Mouse (Mus musculus) c-Kit-positive CD71-negative TER-119-negative erythroid progenitor cells, embryonic 14.5 days (primary cell): ENCODE measurements at regions not wholly inside any gene's neighbourhood (a gene's known extent, or its start where the extent isn't known, plus 50 kb on each side); places are given as distances from the start of the nearest gene placed in this dataset.
A peak's percentile ranks its signal among the peaks of the same experiment; 100 is the strongest.

Experiments used
- DNase-seq: peaks from one replicate; pipeline ENCODE4 v3.0.0-alpha.2; 2013; ENCODE audit warnings: low read depth

GRCm38 (mm10) chr11:19747973-19748559, 176.1 kb upstream of the Spred2 start:
- no peak for DNase-seq

GRCm38 (mm10) chr11:19758892-19759291, 165.3 kb upstream of the Spred2 start:
- DNase-seq, result no peak

GRCm38 (mm10) chr11:19760861-19761693, 163.1 kb upstream of the Spred2 start:
- peak; percentile 31 for DNase-seq

- no peak for DNase-seq
Observed at GRCm38 (mm10) chr11:19761694-19761976, 162.5 kb upstream of the Spred2 start.

- no peak for DNase-seq
Observed at GRCm38 (mm10) chr11:19767316-19767715, 156.9 kb upstream of the Spred2 start.

- no peak for DNase-seq
Observed at GRCm38 (mm10) chr11:19767871-19768270, 156.3 kb upstream of the Spred2 start.

- no peak for DNase-seq
Observed at GRCm38 (mm10) chr11:19768962-19769361, 155.2 kb upstream of the Spred2 start.

GRCm38 (mm10) chr11:19774010-19774409, 150.2 kb upstream of the Spred2 start:
- no peak for DNase-seq

- DNase-seq, result no peak
Observed at GRCm38 (mm10) chr11:19775741-19776140, 148.4 kb upstream of the Spred2 start.

GRCm38 (mm10) chr11:19776473-19777200, 147.5 kb upstream of the Spred2 start:
- no peak for DNase-seq

GRCm38 (mm10) chr11:19778191-19778590, 146.0 kb upstream of the Spred2 start:
- DNase-seq, result no peak

GRCm38 (mm10) chr11:19785110-19785509, 139.1 kb upstream of the Spred2 start:
- no peak for DNase-seq

- no peak for DNase-seq
Observed at GRCm38 (mm10) chr11:19796950-19797670, 127.1 kb upstream of the Spred2 start.

GRCm38 (mm10) chr11:19809359-19809758, 114.8 kb upstream of the Spred2 start:
- no peak for DNase-seq

GRCm38 (mm10) chr11:19811271-19811991, 112.7 kb upstream of the Spred2 start:
- no peak for DNase-seq

GRCm38 (mm10) chr11:19811992-19812690, 112.0 kb upstream of the Spred2 start:
- DNase-seq, result no peak

- no peak for DNase-seq
Observed at GRCm38 (mm10) chr11:19813549-19813948, 110.6 kb upstream of the Spred2 start.

GRCm38 (mm10) chr11:19822991-19823390, 101.2 kb upstream of the Spred2 start:
- no peak for DNase-seq

GRCm38 (mm10) chr11:19823461-19823895, 100.7 kb upstream of the Spred2 start:
- DNase-seq, result peak; percentile 81

GRCm38 (mm10) chr11:19826481-19827185, 97.5 kb upstream of the Spred2 start:
- no peak for DNase-seq
